Mouse (Mus musculus) kidney, postnatal 4 days (tissue): ENCODE data around the gene Rab20.
A peak's percentile ranks its signal among the peaks of the same experiment; 100 is the strongest.
"Not testable (repeated sequence)": the region's sequence is repeated elsewhere in the genome, so short reads cannot be mapped to it uniquely, and the experiment has no call there.

ENCODE experiments used
- DNase-seq, 2 experiments: peaks; one replicate each; pipeline ENCODE4 v3.0.0; 2021; ENCODE audit warnings: mixed read lengths in 2 of 2

The Rab20 gene

DNA sequence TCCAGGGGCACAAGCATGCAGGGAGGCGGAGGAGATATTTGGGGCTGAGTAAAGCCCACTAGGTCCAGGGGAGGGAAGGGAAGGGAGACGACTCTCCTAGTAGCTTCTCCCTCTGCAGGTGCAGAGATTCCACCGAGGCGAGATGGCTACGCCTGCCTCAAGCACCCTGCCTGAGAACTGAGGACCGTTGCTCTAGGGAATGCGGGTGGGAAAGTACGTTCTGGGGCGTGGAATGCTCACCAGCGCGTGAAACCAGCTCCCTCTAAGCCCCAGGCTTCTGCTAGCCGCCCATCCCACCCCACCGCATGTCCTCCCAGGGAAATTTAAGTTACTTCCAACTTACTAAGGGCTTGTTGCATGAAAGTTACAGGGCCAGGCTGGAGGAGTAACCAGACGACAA lies 1.1 kb upstream of the Rab20 start:
- DNase-seq = peak; percentile 35 to 57

- DNase-seq = peak; percentile 41 to 63
These were observed 457 bp upstream of the Rab20 start for GRCm38 (mm10) chr8:11478807-11479527.

DNA sequence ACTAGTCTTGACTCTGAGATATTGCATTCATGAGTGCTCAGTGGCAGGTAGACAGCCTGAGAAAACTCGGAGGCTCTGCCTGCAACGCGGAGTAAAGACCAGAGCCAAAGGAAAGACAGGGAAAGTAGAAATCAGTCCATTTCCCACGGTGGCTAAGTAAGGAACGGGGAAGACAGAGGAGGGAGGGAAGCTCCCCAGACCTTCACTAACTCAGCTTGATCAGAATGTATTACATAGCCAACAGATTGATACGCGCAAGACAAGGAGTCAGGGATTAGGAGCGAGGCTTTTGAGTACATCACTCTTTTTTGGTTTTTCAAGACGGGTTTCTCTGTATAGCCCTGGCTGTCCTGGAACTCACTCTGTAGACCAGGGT lies 1.3 kb downstream of the Rab20 start:
- no peak for DNase-seq

DNA sequence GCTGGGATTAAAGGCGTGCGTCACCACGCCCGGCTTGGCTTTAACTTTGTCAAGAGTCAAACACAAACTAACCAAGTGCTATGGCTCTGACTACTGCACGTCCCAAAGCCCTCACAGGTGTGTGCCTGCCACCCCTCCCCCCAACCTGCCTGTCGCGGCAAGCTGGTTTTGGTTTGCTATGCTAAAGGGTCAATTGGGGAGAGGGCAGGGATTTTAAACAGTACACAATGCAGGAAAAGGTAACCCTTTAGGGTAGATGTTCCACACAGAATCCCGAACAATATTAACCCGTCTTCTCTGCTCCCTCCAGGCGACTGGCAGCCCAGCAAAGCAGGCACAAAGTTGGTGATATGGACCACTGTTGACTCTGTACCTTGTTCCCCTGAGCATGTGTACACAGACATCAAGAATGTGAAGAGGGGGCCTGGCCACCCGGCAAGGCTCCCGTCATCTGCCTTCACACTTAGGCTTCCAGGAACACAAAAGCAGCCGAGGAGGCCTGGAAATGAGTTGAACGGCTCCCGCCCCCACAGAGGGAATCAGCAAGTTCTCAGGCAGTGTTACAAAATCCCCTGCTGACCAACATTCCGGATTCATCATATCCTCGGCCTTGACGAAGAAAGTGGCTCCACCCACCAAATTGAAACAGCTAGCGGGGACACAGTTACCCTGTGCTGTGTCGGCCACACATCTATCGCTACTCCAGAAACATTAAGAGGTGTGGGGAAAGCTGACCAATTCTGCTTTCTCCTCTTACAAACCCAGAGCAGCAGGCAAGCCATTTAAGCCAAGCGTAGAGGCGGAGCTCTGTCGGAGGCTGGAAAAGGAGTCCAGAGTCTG lies 2.0 kb downstream of the Rab20 start:
- DNase-seq = peak; percentile 65 to 80

- DNase-seq = no peak
These were observed 2.6 kb downstream of the Rab20 start for GRCm38 (mm10) chr8:11475876-11476275.

DNA sequence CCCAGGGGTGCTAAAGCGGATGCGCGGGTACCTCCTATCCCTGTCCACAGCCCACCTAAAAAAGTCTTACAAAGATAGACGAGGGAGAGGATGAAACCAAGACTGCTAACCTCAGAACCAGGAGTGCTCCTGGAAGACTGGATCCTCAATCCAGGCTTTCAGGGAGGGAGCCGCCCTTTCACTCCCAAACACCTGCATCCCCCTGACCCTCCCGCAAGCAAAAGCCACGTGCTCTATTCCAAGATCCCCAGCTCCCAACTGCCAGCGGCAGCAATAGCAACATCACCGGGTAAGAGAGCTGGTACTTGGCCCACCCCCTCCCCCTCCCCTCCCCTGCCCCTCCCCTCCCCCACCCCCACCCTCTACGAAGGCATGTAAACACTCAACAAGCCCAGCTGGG lies 3.1 kb downstream of the Rab20 start:
- no peak for DNase-seq

GRCm38 (mm10) chr8:11473072-11473471 lies 5.4 kb downstream of the Rab20 start:
- peak; percentile 73 to 83 for DNase-seq

GRCm38 (mm10) chr8:11471309-11471708 lies 7.2 kb downstream of the Rab20 start:
- peak; percentile 70 to 76 for DNase-seq

DNA sequence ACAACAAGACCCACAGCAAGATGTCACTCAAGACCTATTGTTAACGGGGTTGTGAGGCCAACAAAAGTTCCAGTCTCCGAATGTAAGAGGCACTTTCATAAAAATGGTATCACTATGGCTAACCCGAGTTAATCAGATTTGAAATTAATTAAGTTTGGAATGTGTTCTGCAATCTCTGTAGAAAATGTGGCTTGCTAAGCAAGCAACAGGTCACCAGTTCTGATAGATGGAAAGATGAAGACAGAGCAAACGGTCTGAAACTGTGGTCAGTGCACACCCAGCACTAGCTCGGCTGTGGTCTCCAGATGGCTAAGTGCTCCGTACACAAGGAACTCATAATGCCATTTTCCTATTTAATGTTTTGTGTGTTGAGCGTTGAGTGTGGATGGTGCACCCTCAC lies 7.8 kb downstream of the Rab20 start:
- DNase-seq = no peak

DNA sequence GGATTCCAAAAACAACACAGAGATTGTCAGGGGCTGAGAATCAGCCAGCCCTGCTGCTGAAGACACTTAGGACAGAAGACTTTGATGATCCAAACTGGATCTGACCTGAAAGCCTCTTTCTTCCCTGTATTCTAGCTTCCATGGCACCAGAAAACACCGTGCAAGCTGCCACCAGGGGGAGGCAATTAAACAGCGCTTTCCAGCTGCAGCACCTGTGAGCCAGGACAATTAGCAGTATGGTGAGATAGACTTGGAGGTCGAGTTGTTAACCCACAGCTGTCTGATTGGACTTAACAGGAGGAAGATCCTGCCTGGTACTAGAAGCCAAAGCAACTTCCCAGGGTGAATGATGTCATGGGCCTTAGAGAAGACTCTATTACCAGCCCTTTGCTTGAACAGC lies 9.4 kb downstream of the Rab20 start:
- peak; percentile 80 to 86 for DNase-seq

DNA sequence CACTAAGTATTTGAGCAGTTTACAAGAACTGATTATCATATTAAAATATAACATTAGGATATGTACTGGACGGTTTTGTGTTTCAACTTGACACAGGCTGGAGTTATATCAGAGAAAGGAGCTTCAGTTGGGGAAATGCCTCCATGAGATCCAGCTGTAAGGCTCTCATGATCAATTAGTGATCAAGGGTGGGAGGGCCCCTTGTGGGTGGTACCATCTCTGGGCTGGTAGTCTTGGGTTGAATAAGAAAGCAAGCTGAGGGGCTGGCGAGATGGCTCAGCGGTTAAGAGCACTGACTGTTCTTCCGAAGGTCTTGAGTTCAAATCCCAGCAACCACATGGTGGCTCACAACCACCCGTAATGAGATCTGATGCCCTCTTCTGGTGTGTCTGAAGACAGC lies 12.0 kb downstream of the Rab20 start:
- DNase-seq = not testable (repeated sequence)

- DNase-seq = no peak
These were observed 12.9 kb downstream of the Rab20 start for GRCm38 (mm10) chr8:11465619-11466018.

- no peak for DNase-seq
These were observed 13.9 kb downstream of the Rab20 start for GRCm38 (mm10) chr8:11464707-11464964.

- DNase-seq = no peak
These were observed 14.4 kb downstream of the Rab20 start for GRCm38 (mm10) chr8:11463889-11464706.

DNA sequence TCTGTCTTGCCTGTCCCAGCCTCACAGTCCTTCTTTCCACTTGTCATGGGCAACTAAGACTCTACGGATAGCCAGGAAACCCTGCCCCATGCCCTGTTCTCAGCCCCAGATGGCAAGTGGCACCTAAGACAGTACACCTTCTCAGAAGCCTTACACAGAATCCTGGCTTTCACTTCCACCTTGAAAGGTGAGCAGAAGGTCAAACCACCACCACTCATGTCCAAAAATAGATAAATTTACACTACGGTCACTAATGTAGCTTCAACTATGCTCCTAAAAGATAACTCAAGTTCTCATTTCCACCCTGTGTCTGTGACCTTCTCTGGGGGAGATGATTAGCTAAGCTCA lies 15.0 kb downstream of the Rab20 start:
- no peak for DNase-seq

DNA sequence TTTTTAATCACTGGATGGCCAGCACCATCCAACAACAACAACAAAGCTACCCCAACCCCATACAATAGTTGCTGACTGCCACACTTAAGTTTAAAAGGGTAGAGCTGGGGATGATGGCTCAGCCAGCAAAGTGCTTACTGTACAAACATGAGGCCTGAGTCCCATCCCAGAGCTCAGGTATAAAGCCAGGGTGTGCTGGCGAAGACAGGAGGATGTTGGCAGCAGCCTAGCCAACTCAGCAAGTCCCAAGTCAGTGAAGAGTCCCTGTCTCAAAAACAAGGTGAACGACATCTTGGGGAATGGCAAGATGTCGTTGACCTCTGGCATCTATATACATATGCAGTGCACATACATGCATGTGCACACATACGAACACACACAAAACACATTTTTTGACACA lies 15.9 kb downstream of the Rab20 start:
- DNase-seq = no peak

- peak in 1 of 2 experiments; percentile 28 for DNase-seq
These were observed 16.7 kb downstream of the Rab20 start for GRCm38 (mm10) chr8:11461847-11462246.

DNA sequence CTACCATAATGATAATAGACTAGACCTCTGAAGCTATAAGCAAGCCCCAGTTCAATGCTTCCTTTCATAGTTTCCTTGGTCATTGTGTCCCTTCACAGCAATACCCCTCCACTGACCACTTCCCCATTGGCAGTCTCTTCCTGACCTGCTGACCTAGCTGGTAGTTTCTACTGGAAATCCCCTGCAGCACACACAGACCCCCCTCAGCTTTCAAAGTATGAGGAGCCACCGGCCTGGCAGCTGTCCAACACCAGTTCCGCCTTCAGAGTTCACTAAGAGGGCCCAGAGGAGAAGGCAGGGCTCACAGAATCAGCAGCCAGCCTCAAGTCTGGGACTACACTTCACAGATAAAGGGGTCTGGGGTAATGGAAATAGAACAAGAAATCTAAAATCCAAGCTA lies 17.6 kb downstream of the Rab20 start:
- DNase-seq = peak; percentile 80 to 87

GRCm38 (mm10) chr8:11459016-11459415 lies 19.5 kb downstream of the Rab20 start:
- DNase-seq = peak; percentile 39 to 60

DNA sequence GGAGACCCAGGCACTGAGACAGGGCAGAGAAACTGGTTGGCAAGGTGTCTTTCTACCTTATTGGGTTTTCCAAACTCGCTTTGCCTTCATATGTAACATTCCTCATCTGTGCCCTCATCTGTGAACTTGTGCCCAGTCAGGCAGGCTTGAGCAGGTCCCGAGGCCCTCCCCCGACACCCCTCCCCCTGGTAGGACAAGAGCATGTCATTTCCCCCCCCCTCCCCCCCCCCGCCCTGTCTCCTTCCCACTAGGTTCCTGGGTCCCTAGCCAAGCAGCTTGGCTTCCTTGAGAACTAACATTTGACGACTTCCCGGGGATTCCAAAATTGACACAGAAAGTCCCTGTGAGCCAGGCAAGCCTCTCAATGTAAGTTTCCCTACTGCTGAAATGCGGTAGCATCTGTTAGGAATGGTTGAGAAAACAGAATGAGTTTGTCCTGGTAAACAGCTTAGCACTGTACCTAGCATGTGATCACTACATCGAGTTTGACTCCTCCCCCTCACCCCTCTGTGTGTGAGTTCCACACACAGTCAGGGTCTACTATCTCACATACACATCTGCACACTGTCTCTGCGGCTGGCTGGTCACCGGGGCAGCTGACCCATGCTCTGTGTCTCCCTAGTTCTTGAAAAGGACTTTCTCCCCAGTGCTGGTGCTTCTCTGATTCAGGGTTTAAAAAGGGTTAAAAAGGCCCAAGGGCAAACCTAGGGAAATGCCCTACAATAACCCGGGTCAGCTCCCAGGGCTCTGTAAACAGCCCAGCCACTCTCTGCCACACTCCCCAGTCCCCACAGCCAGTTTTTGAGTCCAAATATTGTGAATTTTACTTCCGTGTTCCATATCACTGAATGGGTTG lies 20.3 kb downstream of the Rab20 start:
- DNase-seq = peak; percentile 58 to 70

GRCm38 (mm10) chr8:11457278-11457677 lies 21.2 kb downstream of the Rab20 start:
- DNase-seq = no peak

DNA sequence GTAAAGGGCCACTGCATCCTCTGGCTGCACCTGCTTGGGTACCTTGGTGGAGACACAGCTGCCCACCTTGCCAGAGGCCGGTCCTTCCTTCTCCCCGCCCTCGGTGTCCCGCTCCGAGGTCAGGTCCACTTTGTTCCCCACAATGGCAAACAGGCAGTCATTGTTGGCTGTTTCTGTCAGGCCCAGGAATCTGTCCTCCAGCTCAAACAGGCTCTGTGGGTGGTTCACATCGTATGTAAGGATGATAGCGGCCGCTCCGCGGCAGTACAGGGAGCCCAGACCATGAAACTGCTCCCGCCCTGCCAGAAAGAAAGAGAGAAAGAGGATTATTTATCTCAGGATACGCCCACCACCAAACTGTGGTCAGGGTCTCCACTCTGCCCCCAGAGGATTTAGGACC lies 24.3 kb downstream of the Rab20 start:
- no peak for DNase-seq

DNA sequence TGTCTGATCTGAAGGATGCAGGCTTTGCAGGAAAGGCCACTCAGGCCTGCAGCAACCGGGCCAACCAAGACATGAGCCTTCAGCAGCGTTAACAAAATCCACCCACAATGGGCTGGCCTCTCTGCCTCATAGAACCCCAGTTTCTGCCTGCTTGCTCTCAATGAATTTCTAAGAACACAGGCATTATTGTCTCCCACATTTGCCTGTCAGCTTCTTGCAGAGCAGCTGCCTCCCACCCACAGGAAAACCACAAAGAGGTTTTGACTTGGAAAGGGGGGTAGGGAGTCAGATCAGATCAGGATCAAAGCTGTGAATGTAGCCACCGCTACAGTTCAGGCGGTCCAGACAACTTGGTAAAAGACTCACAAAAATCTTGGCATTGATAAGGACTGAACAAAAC lies 25.5 kb downstream of the Rab20 start:
- no peak for DNase-seq
